Mouse (Mus musculus) forebrain, postnatal 0 days (tissue): Measurements from ENCODE around the gene Negr1. TPM values are rescaled to one million over a fixed set of nuclear protein-coding genes. Genes with fewer than 3 reads are reported as not detected.

Experiments
- ATAC-seq: fragments of 200-750 bp; cut with Nextera tagmentation; 2 replicates; pipeline ENCODE4 v1.8.0; 2017; ENCODE audit warnings: mild to moderate bottlenecking, moderate library complexity
- DNase-seq: peaks from one replicate; pipeline ENCODE4 v3.0.0-alpha.2; 2015
- H3K27ac ChIP-seq: fragments of 300-500 bp; sonication (generic); 2 replicates; pipeline ENCODE4 v1.5.1; 2014; ENCODE audit warnings: low read depth, mild to moderate bottlenecking, antibody characterized with exemption, low read length, moderate library complexity, mixed read lengths
- H3K27me3 ChIP-seq: fragments of 300-500 bp; sonication (generic); 2 replicates; pipeline ENCODE4 v1.6.1; 2014; ENCODE audit warnings: mild to moderate bottlenecking, low read length, mixed read lengths; ENCODE audit not compliant: insufficient read depth
- H3K36me3 ChIP-seq: fragments of 300-500 bp; sonication (generic); 2 replicates; pipeline ENCODE4 v1.6.1; 2014; ENCODE audit warnings: mild to moderate bottlenecking, moderate library complexity; ENCODE audit not compliant: insufficient read depth
- H3K4me1 ChIP-seq: fragments of 300-500 bp; sonication (generic); 2 replicates; pipeline ENCODE4 v1.6.1; 2014; ENCODE audit warnings: antibody characterized with exemption; ENCODE audit not compliant: insufficient read depth
- H3K4me2 ChIP-seq: fragments of 300-500 bp; sonication (generic); 2 replicates; pipeline ENCODE4 v1.6.1; 2014; ENCODE audit warnings: low read depth, mild to moderate bottlenecking, moderate library complexity
- H3K4me3 ChIP-seq: fragments of 300-500 bp; sonication (generic); 2 replicates; pipeline ENCODE4 v1.5.1; 2014; ENCODE audit warnings: low read depth, low read length, mixed read lengths
- H3K9ac ChIP-seq: fragments of 300-500 bp; sonication (generic); 2 replicates; pipeline ENCODE4 v1.6.1; 2014; ENCODE audit warnings: mild to moderate bottlenecking
- H3K9me3 ChIP-seq: fragments of 300-500 bp; sonication (generic); 2 replicates; pipeline ENCODE4 v1.6.1; 2016; ENCODE audit warnings: low read length
- CTCF ChIP-seq: sonication (generic); IDR thresholded peaks from 2 replicates; pipeline ENCODE4 v1.5.1; 2016; ENCODE audit warnings: antibody characterized with exemption, control low read depth, low read depth
- WGBS: fragments of 180-500 bp; shearing (Covaris S2); extraction: QIAGEN DNeasy Blood & Tissue Kit; methylation state at CpG from one replicate; pipeline ENCODE4 v1.1.7; 2014; 5-methylcytosine and 5-hydroxymethylcytosine counted together
- polyA plus RNA-seq: library from polyadenylated mRNA; unstranded; fragments of >200 nt; fragmentation: Nextera tagmentation; extraction: Ambion mirVana; gene quantifications from 2 replicates; pipeline ENCODE4 v1.2.1, GENCODE M21; 2015
- total RNA-seq: library from RNA; depleted of rRNA; stranded (reverse); fragments of >200 nt; gene quantifications from 2 replicates; pipeline ENCODE4 v1.2.3, GENCODE M21; 2014

The Negr1 gene
- total and polyA plus RNA-seq, 2 experiments from 2014 or later = 65.0 to 205 TPM

DNA sequence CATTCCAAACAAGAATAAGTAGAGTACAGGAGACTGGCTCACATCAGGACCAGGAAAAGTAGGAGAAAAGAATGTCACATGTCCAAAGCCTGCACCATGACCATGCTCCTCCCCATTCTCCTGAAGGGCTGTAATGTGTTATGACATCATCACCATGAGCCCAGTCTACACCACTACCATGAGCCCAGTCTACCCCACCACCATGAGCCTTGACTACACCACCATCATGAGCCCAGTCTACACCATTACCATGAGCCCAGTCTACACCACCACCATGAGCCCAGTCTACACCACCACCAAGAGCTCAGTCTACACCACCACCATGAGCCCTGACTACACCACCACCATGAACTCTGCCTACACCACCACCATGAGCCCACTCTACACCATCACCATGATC, 174.7 kb downstream of the Negr1 start:
- no peak for ATAC-seq

DNA sequence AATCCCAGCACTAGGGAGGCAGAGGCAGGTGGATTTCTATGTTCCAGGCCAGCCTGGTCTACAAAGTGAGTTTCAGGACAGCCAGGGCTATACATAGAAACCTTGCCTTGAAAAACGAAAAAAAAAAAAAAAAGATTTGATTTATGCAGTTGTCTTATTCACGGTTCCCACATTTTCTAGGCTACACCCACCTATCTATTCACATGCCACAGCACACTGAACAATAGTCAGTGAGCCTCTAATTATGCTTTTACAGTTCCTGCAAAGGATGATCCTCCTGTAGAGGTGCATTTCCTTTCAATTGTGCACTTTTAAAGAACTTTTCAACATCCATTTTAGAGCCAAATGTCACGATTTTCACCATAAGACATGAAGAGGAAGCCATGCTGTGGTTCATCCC, 177.9 kb downstream of the Negr1 start:
- Histone ChIP-seq H3K36me3 (no peaks in the 10 kb centered on the region), H3K27ac (no peak overlapping the region), H3K27me3 (no peaks in the 10 kb centered on the region), H3K4me3 (no peak overlapping the region), H3K9me3 (no peaks in the 10 kb centered on the region), H3K4me1 (no peaks in the 10 kb centered on the region), H3K9ac (no peak overlapping the region), H3K4me2 (no peak overlapping the region)
- no peak for DNase-seq
- WGBS = 70% methylated on average over 3 of the region's 3 CpGs
- ATAC-seq = peak; percentile 45; the same call in 1 of the 2 replicates
- TF ChIP-seq CTCF = no peak

More for the DNA sequence above, 174.7 kb downstream of the Negr1 start:
- DNase-seq = no peak
- TF ChIP-seq CTCF = no peak
- no peak overlapping the region for H3K4me2 ChIP-seq
- no peak overlapping the region for H3K4me3 ChIP-seq
- H3K4me1 ChIP-seq = no peaks in the 10 kb centered on the region
- H3K9me3 ChIP-seq = no peaks in the 10 kb centered on the region
- H3K27ac ChIP-seq = no peak overlapping the region
- H3K27me3 ChIP-seq = no peaks in the 10 kb centered on the region
- H3K9ac ChIP-seq = no peak overlapping the region
- no peaks in the 10 kb centered on the region for H3K36me3 ChIP-seq

DNA sequence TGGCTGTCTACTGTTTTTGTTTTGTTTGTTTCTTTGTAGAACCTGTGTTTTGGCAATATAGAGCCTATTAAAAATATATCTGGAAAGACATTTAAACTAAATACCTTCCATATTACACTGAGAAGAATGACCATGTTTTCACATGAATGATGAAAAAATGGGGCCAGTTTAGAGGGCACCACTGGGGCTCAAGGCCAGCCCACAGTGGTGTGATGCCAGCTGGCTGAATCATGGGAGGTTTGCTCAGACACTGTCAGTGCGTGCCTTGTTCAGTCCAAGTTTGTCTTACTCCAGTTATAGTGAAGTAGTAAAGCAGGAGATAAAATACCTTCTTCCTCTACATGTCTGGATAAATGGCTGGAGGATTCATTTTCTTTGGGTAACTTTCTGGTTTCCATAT, 181.7 kb downstream of the Negr1 start:
- H3K27ac ChIP-seq = no peak overlapping the region
- H3K4me2 ChIP-seq = no peak overlapping the region
- H3K27me3 ChIP-seq = no peaks in the 10 kb centered on the region
- H3K36me3 ChIP-seq = no peaks in the 10 kb centered on the region
- H3K9me3 ChIP-seq = no peaks in the 10 kb centered on the region
- H3K4me1 ChIP-seq = no peaks in the 10 kb centered on the region
- no peak overlapping the region for H3K9ac ChIP-seq
- no peak for ATAC-seq
- no peak for TF ChIP-seq CTCF
- H3K4me3 ChIP-seq = no peak overlapping the region
- whole genome bisulfite sequencing = 66% methylated on average over 1 of the region's 1 CpGs
- no peak for DNase-seq

DNA sequence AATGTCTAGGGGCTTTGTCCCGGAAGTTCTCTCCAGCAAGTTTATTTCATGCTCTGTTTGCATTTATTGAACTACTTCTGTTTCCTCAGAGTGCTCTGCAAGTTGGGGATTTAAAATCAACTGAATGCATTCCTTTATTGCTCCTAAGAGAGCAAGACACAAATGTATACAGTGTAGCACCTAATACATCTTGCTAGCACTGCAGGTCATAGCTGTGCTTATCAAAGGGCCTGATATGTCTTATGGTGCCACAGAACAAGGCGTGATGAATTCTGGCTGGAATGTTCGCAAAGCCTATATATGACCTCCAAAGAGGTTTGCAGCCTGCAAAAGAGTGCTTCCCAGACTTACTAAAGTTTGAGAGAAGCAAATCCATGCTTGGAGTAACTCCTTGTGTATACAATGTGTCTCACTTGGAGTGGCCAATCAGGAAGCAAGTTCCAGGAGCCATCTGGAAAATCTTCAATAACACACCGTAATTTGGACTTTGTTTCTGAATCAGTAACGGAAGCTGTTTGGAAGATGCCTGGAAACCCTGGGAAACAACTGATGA, 183.7 kb downstream of the Negr1 start:
- H3K27ac ChIP-seq = no peak overlapping the region
- ATAC-seq (no peak), DNase-seq (no peak)
- no peak overlapping the region for H3K4me2 ChIP-seq
- no peaks in the 10 kb centered on the region for H3K9me3 ChIP-seq
- H3K4me1 ChIP-seq = no peaks in the 10 kb centered on the region
- no peak for TF ChIP-seq CTCF
- no peaks in the 10 kb centered on the region for H3K27me3 ChIP-seq
- 84% methylated on average over 5 of the region's 5 CpGs for WGBS
- H3K9ac ChIP-seq = no peak overlapping the region
- H3K4me3 ChIP-seq = no peak overlapping the region
- H3K36me3 ChIP-seq = no peaks in the 10 kb centered on the region

DNA sequence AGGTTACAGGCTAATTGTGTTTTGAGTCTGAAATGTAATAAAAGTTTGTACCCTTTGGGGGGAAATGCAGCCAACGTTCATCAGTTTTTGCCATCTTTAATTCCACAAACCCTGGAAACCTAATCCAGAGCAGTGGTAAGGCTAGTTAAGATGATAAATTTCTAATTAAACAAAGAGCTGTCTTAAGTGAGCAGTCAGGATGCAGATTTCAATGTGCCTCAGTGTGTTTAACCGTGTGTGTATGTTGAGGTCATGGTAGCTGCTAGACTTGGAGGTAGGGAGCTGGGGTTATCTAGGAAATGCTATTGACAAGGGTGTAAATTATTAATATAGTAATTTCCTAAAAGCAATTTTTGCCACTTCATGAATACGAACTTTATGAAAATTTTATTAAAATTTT, 185.9 kb downstream of the Negr1 start:
- Histone ChIP-seq H3K36me3 (no peaks in the 10 kb centered on the region), H3K9me3 (no peaks in the 10 kb centered on the region), H3K9ac (no peak overlapping the region), H3K4me2 (no peak overlapping the region), H3K27me3 (no peaks in the 10 kb centered on the region), H3K4me3 (no peak overlapping the region), H3K4me1 (no peaks in the 10 kb centered on the region), H3K27ac (no peak overlapping the region)
- ATAC-seq (no peak), DNase-seq (no peak)
- WGBS = 84% methylated on average over 3 of the region's 3 CpGs
- no peak for TF ChIP-seq CTCF

DNA sequence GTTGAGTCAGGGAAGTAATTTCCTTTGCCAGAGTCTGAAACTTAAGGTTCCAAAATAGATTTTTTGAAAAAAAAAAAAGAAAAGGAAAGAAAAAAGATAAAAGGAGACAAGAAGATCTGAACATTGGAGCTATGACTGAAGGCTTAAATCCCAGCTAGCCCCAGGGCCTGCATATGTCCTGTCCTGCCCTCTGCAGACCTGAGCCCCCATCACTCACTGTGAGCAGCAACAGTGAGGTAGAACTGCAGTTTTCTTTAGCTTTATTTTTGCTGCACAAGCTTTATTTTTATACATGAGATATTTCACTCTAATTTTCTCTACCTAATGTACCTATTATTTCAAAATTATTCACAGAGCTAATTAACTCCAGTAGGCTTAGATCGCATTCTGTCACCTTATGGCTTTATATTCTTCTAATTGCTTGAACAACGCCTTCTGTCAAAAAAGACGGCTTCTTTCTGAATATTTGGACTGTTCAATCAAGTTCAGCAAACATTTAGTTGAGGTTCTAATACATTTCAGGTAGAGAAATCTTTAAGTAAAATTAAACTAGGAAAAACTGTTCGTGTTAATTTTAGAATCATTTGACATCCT, 192.3 kb downstream of the Negr1 start:
- no peak overlapping the region for H3K27ac ChIP-seq
- no peak overlapping the region for H3K4me2 ChIP-seq

DNA sequence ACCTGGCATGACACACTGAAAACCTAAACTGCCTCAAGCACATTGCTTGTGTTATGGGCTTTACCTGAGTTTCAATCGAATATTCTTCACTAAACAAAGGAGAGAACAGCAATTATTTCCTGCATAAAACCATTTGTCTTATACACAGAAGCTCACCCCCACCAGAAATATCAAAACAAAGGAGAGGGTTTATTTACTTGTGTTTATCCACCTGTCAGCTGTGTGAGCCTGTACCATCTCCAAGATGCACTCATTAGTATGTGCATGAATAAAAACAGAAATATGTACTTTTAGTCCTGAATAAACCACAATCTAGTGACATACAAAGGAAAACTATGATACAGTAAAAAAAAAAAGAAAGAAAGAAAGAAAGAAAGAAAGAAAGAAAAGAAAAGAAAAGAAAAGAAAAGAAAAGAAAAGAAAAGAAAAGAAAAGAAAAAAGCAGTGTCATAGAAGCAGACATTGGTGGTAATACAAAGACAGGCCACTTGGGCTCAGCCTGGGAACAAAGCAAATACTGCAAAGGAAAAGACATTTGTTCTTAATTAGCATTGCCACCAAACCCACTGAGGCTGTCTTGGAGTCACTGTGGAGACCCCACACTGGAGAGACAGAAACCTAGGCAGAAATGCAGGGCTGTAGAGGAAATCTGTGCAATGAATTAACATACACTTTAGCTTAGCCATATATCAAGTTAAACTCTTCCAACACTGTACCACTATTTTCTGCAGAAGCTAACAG, 193.4 kb downstream of the Negr1 start:
- no peak overlapping the region for H3K4me2 ChIP-seq
- peak; percentile 40; the same call in 1 of the 2 replicates for TF ChIP-seq CTCF
- H3K27ac ChIP-seq = no peak overlapping the region
- no peaks in the 10 kb centered on the region for H3K27me3 ChIP-seq
- ATAC-seq = peak; percentile 65
- H3K9ac ChIP-seq = no peak overlapping the region
- 22% methylated on average over 1 of the region's 1 CpGs for WGBS
- H3K4me1 ChIP-seq = no peaks in the 10 kb centered on the region
- H3K4me3 ChIP-seq = no peak overlapping the region
- peak; percentile 10 for DNase-seq
- no peaks in the 10 kb centered on the region for H3K9me3 ChIP-seq
- H3K36me3 ChIP-seq = no peaks in the 10 kb centered on the region

More for the DNA sequence above, 192.3 kb downstream of the Negr1 start:
- DNase-seq = no peak
- Histone ChIP-seq H3K36me3 (no peaks in the 10 kb centered on the region), H3K9ac (no peak overlapping the region), H3K4me1 (no peaks in the 10 kb centered on the region), H3K27me3 (no peaks in the 10 kb centered on the region), H3K4me3 (no peak overlapping the region), H3K9me3 (no peaks in the 10 kb centered on the region)
- WGBS = 24% methylated on average over 4 of the region's 4 CpGs
- TF ChIP-seq CTCF = no peak
- no peak for ATAC-seq
